Mouse (Mus musculus): ENCODE data around the gene Npdc1.
"Not testable (repeated sequence)": the region's sequence is repeated elsewhere in the genome, so short reads cannot be mapped to it uniquely, and the experiment has no call there.

Npdc1 gene

GRCm38 (mm10) chr2:25395721-25396596 is 3.2 kb upstream of the Npdc1 start, which contains the start of gene Entpd2:
TSS of gene Entpd2 (plus strand) at chr2:25395874.
- no peak for DNase-seq (ENCODE audit: low read depth, low spot score)

- no peak for DNase-seq (ENCODE audit: low read depth, low spot score)
These were observed 2.6 kb upstream of the Npdc1 start for GRCm38 (mm10) chr2:25396597-25396983.

GRCm38 (mm10) chr2:25397010-25397409 is 2.1 kb upstream of the Npdc1 start:
- no peak for DNase-seq (ENCODE audit: low read depth, low spot score)

GRCm38 (mm10) chr2:25398065-25398464 is 1.1 kb upstream of the Npdc1 start:
- no peak for DNase-seq (ENCODE audit: low read depth, low spot score)

GRCm38 (mm10) chr2:25400291-25400690 is 1.1 kb downstream of the Npdc1 start:
- no peak for DNase-seq (ENCODE audit: low read depth, low spot score)

GRCm38 (mm10) chr2:25400764-25401163 is 1.6 kb downstream of the Npdc1 start:
- DNase-seq (ENCODE audit: low read depth, low spot score) = no peak

- peak; percentile 30 for DNase-seq (ENCODE audit: low read depth, low spot score)
These were observed 3.3 kb downstream of the Npdc1 start for GRCm38 (mm10) chr2:25402377-25402971.

GRCm38 (mm10) chr2:25402972-25403601 is 3.9 kb downstream of the Npdc1 start:
- no peak for DNase-seq (ENCODE audit: low read depth, low spot score)

GRCm38 (mm10) chr2:25403994-25404393 is 4.8 kb downstream of the Npdc1 start:
- no peak for DNase-seq (ENCODE audit: low read depth, low spot score)

GRCm38 (mm10) chr2:25408908-25409307 is 9.8 kb downstream of the Npdc1 start:
- DNase-seq (ENCODE audit: low read depth, low spot score) = no peak

- DNase-seq (ENCODE audit: low read depth, low spot score) = not testable (repeated sequence)
These were observed 14.3 kb downstream of the Npdc1 start for GRCm38 (mm10) chr2:25413436-25413835.

- no peak for DNase-seq (ENCODE audit: low read depth, low spot score)
These were observed 18.3 kb downstream of the Npdc1 start for GRCm38 (mm10) chr2:25417426-25417825.

GRCm38 (mm10) chr2:25421896-25422295 is 22.7 kb downstream of the Npdc1 start:
- no peak for DNase-seq (ENCODE audit: low read depth, low spot score)

- no peak for DNase-seq (ENCODE audit: low read depth, low spot score)
These were observed 23.6 kb downstream of the Npdc1 start, which contains the start of gene Fut7 for GRCm38 (mm10) chr2:25422587-25423410. TSS of gene Fut7 (plus strand) at chr2:25423267.

- no peak for DNase-seq (ENCODE audit: low read depth, low spot score)
These were observed 24.5 kb downstream of the Npdc1 start for GRCm38 (mm10) chr2:25423626-25424025.

- no peak for DNase-seq (ENCODE audit: low read depth, low spot score)
These were observed 26.3 kb downstream of the Npdc1 start for GRCm38 (mm10) chr2:25425481-25425880.

GRCm38 (mm10) chr2:25426721-25427191 is 27.6 kb downstream of the Npdc1 start:
- peak; percentile 47 for DNase-seq (ENCODE audit: low read depth, low spot score)

- no peak for DNase-seq (ENCODE audit: low read depth, low spot score)
These were observed 28.1 kb downstream of the Npdc1 start for GRCm38 (mm10) chr2:25427256-25427655.

GRCm38 (mm10) chr2:25428442-25429236 is 29.5 kb downstream of the Npdc1 start, which contains the start of gene Abca2:
TSS of gene Abca2 (plus strand) at chr2:25428703.
- DNase-seq (ENCODE audit: low read depth, low spot score) = peak; percentile 69

GRCm38 (mm10) chr2:25429435-25430180 is 30.5 kb downstream of the Npdc1 start:
- no peak for DNase-seq (ENCODE audit: low read depth, low spot score)

All from c-Kit-negative CD71-positive TER-119-positive erythroid progenitor cells, embryonic 14.5 days (primary cell).